Mouse (Mus musculus): ENCODE measurements at regions not wholly inside any gene's neighbourhood (a gene's known extent, or its start where the extent isn't known, plus 50 kb on each side); places are given as distances from the start of the nearest gene placed in this dataset.

GRCm38 (mm10) chr5:12948472-12948871 lies 176.7 kb upstream of the Sema3a start:
- WGBS, result 87% methylated on average over 2 of the region's 2 CpGs
- no peaks in the 10 kb centered on the region for H3K4me1 ChIP-seq (ENCODE audit: insufficient read depth)
- ATAC-seq, result no peak
- H3K4me3 ChIP-seq (ENCODE audit: low read depth, low read length), result no peak overlapping the region
- no peaks in the 10 kb centered on the region for H3K36me3 ChIP-seq (ENCODE audit: insufficient read depth)
- H3K9me3 ChIP-seq (ENCODE audit: low read length), result no peaks in the 10 kb centered on the region
- no peak overlapping the region for H3K4me2 ChIP-seq (ENCODE audit: low read depth)
- H3K9ac ChIP-seq, result no peak overlapping the region
- no peaks in the 10 kb centered on the region for H3K27me3 ChIP-seq (ENCODE audit: insufficient read depth, low read length)
- no peak for DNase-seq
- H3K27ac ChIP-seq (ENCODE audit: low read depth, low read length), result no peak overlapping the region
- no peak for TF ChIP-seq CTCF (IDR thresholded peaks at IDR 0.05; ENCODE audit: low read depth)

- Histone ChIP-seq H3K4me1 (ENCODE audit: insufficient read depth) (no peaks in the 10 kb centered on the region), H3K4me2 (ENCODE audit: low read depth) (no peak overlapping the region), H3K27me3 (ENCODE audit: insufficient read depth, low read length) (no peaks in the 10 kb centered on the region), H3K36me3 (ENCODE audit: insufficient read depth) (no peaks in the 10 kb centered on the region), H3K4me3 (ENCODE audit: low read depth, low read length) (no peak overlapping the region), H3K9ac (no peak overlapping the region), H3K9me3 (ENCODE audit: low read length) (no peaks in the 10 kb centered on the region), H3K27ac (ENCODE audit: low read depth, low read length) (no peak overlapping the region)
- 40% methylated on average over 5 of the region's 5 CpGs for WGBS
- no peak for TF ChIP-seq CTCF (IDR thresholded peaks at IDR 0.05; ENCODE audit: low read depth)
- no peak for ATAC-seq
- no peak for DNase-seq
Measured at GRCm38 (mm10) chr5:12970987-12971386, 154.2 kb upstream of the Sema3a start.

DNA sequence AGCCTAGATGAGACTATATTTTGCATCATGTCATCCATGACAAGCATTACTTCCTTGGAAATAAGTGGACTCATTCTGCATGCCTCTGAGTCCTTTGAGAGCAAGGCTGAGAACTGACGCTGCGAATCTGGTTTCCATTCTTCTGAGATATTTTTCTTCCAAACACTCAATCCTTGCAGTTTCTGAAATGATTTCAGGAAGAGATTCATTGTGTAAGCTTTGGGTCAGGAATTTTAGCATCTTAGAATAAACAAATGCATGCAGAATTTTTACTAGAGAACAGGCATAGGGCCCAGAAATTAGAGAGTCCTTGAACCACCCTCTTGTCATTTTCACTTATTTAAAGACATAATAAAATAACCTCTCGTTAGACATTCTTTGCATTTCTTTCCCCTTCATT lies 151.5 kb upstream of the Sema3a start:
- no peak overlapping the region for H3K9ac ChIP-seq
- no peak for DNase-seq
- no peak overlapping the region for H3K27ac ChIP-seq (ENCODE audit: low read depth, low read length)
- H3K9me3 ChIP-seq (ENCODE audit: low read length), result no peaks in the 10 kb centered on the region
- no peak overlapping the region for H3K4me2 ChIP-seq (ENCODE audit: low read depth)
- no peaks in the 10 kb centered on the region for H3K4me1 ChIP-seq (ENCODE audit: insufficient read depth)
- H3K4me3 ChIP-seq (ENCODE audit: low read depth, low read length), result no peak overlapping the region
- TF ChIP-seq CTCF (IDR thresholded peaks at IDR 0.05; ENCODE audit: low read depth), result no peak
- ATAC-seq, result no peak
- WGBS, result 72% methylated on average over 3 of the region's 3 CpGs
- H3K27me3 ChIP-seq (ENCODE audit: insufficient read depth, low read length), result no peaks in the 10 kb centered on the region
- H3K36me3 ChIP-seq (ENCODE audit: insufficient read depth), result no peaks in the 10 kb centered on the region

DNA sequence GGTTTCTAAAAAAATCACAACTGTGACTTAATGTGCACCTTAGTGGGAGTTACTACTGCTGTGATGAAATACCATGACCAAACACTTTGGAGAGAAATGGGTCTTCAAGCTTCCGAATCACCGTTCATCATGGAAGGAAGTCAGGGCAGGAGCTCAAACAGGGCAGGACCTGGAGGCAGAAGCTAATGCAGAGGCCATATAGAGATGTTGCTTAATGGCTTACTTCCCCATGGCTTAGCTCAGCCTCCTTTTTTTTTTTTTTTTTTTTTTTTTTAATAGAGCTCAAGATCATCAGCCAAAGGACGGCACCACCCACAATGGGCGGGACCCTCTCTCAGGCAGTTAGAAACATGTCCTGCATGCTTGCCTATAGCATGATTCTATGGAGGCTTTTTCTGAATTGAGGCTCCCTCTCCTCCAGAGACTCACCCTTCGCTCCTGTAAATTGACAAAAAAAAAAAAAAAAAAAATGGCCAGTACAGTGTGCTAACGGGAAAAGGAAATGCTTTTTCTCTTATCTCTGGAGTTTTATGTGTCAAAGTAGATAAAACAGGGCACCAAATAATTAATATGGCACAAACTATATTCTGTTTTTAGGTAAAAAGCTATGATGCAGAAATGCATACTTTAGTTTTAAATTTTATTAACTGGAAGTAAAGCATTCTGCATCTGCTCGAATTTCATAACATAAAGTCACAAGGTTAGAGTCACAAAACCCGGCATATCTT lies 149.0 kb upstream of the Sema3a start:
- Histone ChIP-seq H3K9ac (no peak overlapping the region), H3K4me2 (ENCODE audit: low read depth) (no peak overlapping the region), H3K36me3 (ENCODE audit: insufficient read depth) (no peaks in the 10 kb centered on the region), H3K4me1 (ENCODE audit: insufficient read depth) (no peaks in the 10 kb centered on the region), H3K9me3 (ENCODE audit: low read length) (no peaks in the 10 kb centered on the region), H3K27me3 (ENCODE audit: insufficient read depth, low read length) (no peaks in the 10 kb centered on the region), H3K4me3 (ENCODE audit: low read depth, low read length) (no peak overlapping the region), H3K27ac (ENCODE audit: low read depth, low read length) (no peak overlapping the region)
- TF ChIP-seq CTCF (IDR thresholded peaks at IDR 0.05; ENCODE audit: low read depth), result no peak
- WGBS, result 87% methylated on average over 8 of the region's 8 CpGs
- DNase-seq, result no peak
- ATAC-seq, result no peak

DNA sequence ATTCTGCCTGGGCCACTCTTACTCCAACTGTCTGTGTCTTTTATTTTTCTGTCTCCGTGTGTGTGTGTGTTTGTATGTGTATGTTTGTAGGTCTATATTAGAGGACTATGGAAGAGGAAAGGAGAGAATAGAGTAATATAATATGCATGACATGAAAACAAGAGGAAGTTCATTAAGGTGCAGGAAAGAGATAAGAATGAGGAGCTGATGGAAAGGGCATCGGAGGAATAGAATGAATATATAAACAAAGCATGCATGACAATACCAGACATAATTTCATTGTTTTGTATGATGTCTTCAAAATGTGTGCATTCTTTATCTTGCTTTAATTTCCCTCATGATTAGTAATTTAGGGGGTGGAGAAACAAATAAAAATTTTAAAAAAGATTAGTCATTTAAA lies 147.3 kb upstream of the Sema3a start:
- no peak overlapping the region for H3K4me2 ChIP-seq (ENCODE audit: low read depth)
- no peaks in the 10 kb centered on the region for H3K9me3 ChIP-seq (ENCODE audit: low read length)
- H3K27me3 ChIP-seq (ENCODE audit: insufficient read depth, low read length), result no peaks in the 10 kb centered on the region
- H3K27ac ChIP-seq (ENCODE audit: low read depth, low read length), result no peak overlapping the region
- no peaks in the 10 kb centered on the region for H3K36me3 ChIP-seq (ENCODE audit: insufficient read depth)
- H3K4me3 ChIP-seq (ENCODE audit: low read depth, low read length), result no peak overlapping the region
- 78% methylated on average over 2 of the region's 2 CpGs for WGBS
- H3K4me1 ChIP-seq (ENCODE audit: insufficient read depth), result no peaks in the 10 kb centered on the region
- DNase-seq (no peak), ATAC-seq (no peak)
- H3K9ac ChIP-seq, result no peak overlapping the region
- TF ChIP-seq CTCF (IDR thresholded peaks at IDR 0.05; ENCODE audit: low read depth), result no peak

GRCm38 (mm10) chr5:12993826-12994225 lies 131.4 kb upstream of the Sema3a start:
- 92% methylated on average over 1 of the region's 1 CpGs for WGBS
- no peak for TF ChIP-seq CTCF (IDR thresholded peaks at IDR 0.05; ENCODE audit: low read depth)
- Histone ChIP-seq H3K27me3 (ENCODE audit: insufficient read depth, low read length) (no peaks in the 10 kb centered on the region), H3K4me2 (ENCODE audit: low read depth) (no peak overlapping the region), H3K27ac (ENCODE audit: low read depth, low read length) (no peak overlapping the region), H3K4me3 (ENCODE audit: low read depth, low read length) (no peak overlapping the region), H3K4me1 (ENCODE audit: insufficient read depth) (no peaks in the 10 kb centered on the region), H3K36me3 (ENCODE audit: insufficient read depth) (no peaks in the 10 kb centered on the region), H3K9me3 (ENCODE audit: low read length) (no peaks in the 10 kb centered on the region), H3K9ac (no peak overlapping the region)
- no peak for DNase-seq
- ATAC-seq, result no peak

GRCm38 (mm10) chr5:12997440-12997839 lies 127.8 kb upstream of the Sema3a start:
- Histone ChIP-seq H3K36me3 (ENCODE audit: insufficient read depth) (no peaks in the 10 kb centered on the region), H3K4me3 (ENCODE audit: low read depth, low read length) (no peak overlapping the region), H3K27ac (ENCODE audit: low read depth, low read length) (no peak overlapping the region), H3K9me3 (ENCODE audit: low read length) (no peaks in the 10 kb centered on the region), H3K4me2 (ENCODE audit: low read depth) (no peak overlapping the region), H3K9ac (no peak overlapping the region), H3K27me3 (ENCODE audit: insufficient read depth, low read length) (no peaks in the 10 kb centered on the region), H3K4me1 (ENCODE audit: insufficient read depth) (no peaks in the 10 kb centered on the region)
- TF ChIP-seq CTCF (IDR thresholded peaks at IDR 0.05; ENCODE audit: low read depth), result no peak
- ATAC-seq, result no peak
- DNase-seq, result no peak
- WGBS, result 85% methylated on average over 6 of the region's 6 CpGs

Data from forebrain, postnatal 0 days (tissue).